Mouse (Mus musculus) heart, embryonic 15.5 days (tissue): Measurements from ENCODE around the gene Rtl3. TPM values are rescaled to one million over a fixed set of nuclear protein-coding genes. Genes with fewer than 3 reads are reported as not detected.

Experiments used
- polyA plus RNA-seq: library from polyadenylated mRNA; unstranded; fragments of >200 nt; fragmentation: Nextera tagmentation; extraction: Ambion mirVana; gene quantifications from 2 replicates; pipeline ENCODE4 v1.2.1, GENCODE M21; 2015

The Rtl3 gene
- polyA plus RNA-seq, 1 experiment from 2014 or later: 14.4 TPM

Other genes starting within 250 kb of the Rtl3 start
- 1.5 and 2.2 TPM in 2 replicates for gene Cysltr1, start 237.0 kb downstream of the Rtl3 start, polyA plus RNA-seq
- 10.4 and 12.4 TPM in 2 replicates for gene Lpar4, start 80.0 kb upstream of the Rtl3 start, polyA plus RNA-seq
- gene P2ry10, start 247.8 kb upstream of the Rtl3 start, polyA plus RNA-seq: 0.14 and 1.3 TPM in 2 replicates